Mouse (Mus musculus) lung, postnatal 10 days (tissue): ENCODE measurements around the gene Spdye4b.

ENCODE experiments used
- DNase-seq: peaks from one replicate; pipeline ENCODE4 v3.0.0; 2021

Spdye4b gene

DNA sequence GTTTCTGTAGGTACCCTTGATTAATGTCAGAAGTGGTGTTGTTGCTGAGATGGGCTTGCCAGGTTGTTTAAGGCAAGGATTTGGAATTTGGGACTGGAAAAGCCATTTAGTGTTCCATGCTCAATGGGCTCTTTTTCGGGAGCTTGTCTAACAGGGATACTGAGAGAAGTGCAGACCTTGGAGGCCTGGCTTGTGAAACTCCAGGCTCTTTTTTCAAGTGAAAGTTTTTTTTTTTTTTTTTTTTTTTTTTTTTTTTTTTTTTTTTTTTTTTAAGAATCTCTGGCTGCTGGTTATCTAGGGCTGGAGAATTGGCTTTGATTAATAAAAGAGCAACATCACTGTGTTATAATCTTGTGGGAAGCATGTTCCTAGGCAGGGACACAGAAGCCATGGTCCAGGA lies 41.5 kb downstream of the Spdye4b start:
- DNase-seq: no peak

DNA sequence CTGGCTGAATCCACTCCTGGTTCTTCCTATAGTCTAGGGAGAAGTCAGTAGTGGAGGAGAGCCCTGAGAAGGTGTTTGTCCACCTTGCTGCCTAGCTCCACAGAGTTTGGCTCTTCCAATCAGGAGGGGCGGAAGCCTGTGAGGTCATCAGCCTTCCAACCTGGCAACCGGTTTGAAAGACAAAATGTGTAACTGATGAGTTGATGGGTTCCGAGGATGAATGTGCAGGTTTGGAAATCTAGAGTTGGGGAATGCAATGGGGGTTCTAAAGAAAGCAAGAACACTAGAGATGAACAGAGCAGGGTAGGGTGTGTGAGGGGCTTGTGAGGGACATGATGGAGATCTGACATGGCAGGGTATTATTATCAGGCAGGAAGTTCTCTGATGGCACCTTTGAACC lies 46.0 kb downstream of the Spdye4b start, which contains the start of gene Spdye4a:
Gene Spdye4a, minus strand, starts transcription at position 101 of the 400 bp plus-strand sequence.
- DNase-seq: no peak

DNA sequence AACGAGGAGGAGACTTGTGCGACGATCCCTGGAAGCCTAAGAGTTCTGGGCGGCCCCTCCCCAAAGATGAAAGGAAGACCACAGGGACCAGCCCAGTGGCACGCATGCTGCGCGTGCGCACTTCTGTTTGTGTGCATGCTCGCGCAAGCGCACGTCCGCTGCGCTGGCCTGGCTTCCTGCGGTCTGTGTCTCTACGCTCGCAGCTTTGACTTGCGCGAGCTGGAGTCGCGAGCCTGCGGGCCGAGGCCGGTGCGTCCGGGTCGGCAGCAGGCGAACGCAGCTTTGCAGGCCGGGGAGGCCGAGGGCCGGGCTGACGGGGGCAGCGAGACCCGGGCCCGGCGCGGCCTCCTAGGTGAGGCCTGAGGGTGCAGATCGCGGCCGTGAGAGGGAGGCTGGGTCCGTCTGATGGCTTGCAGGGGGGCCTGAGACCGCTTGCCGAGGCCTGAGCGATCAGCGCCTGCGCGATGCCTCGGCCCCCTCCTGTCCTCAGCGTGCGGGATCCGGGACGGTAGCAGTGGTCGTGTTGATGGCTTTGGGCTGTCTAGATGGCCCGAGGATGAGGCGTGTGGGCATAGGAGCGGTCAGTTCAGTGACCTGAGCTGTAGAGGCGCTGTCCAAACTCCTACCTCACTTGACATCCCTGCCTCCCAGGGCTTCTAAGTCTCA lies 54.3 kb downstream of the Spdye4b start, which contains the start of gene Zfp12:
Gene Zfp12, plus strand, starts transcription at position 136 of the 666 bp plus-strand sequence.
- DNase-seq: peak; percentile 96

DNA sequence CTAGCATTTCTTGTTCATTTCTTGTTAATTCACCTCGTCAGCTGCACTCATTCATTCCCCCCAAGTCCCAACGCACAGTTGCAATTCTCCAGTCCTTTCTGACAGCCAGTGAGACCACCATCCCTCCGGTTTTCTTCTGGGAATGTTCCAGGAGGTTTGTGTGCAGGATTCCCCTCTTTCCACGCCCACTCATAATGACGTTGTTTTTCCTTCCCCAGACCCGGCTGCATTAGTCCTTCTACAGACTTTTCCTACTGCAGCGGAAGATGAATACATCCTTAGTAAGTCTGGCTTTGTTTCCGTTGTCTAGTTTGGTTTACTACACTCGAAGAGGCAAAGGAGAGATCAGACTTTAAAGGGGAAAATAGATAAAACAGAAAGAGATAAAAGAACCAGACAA lies 55.2 kb downstream of the Spdye4b start:
- peak; percentile 10 for DNase-seq

DNA sequence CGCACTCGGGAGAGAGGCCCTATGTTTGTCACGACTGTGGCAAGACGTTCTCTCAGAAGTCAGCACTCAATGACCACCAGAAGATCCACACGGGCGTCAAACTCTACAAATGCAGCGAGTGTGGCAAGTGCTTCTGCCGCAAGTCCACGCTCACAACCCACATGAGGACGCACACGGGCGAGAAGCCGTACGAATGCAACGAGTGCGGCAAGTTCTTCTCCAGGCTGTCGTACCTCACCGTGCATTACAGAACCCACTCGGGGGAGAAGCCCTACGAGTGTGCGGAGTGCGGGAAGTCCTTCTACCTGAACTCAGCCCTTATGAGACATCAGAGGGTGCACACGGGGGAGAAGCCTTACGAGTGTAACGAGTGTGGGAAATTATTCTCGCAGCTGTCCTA lies 64.1 kb downstream of the Spdye4b start:
- no peak for DNase-seq

DNA sequence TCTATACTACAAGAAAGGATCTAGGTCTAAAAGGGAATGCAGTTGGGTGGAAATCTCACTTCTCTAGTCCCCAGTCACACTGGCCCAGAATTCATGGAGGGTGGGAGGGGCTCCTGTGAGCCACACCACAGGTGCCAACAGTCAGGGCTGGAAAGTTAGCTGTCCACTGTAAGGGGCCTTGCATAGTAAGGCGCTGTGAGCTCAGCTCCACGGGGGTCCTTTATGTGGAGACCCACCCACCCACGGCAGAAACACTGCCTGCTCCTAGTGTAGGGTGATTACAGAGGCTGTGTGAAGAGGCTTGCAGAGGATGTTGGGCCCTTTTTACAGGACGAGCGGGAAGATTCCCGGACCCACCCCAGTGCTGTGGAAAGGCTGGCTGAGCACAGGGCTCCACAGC lies 71.2 kb downstream of the Spdye4b start:
- no peak for DNase-seq

DNA sequence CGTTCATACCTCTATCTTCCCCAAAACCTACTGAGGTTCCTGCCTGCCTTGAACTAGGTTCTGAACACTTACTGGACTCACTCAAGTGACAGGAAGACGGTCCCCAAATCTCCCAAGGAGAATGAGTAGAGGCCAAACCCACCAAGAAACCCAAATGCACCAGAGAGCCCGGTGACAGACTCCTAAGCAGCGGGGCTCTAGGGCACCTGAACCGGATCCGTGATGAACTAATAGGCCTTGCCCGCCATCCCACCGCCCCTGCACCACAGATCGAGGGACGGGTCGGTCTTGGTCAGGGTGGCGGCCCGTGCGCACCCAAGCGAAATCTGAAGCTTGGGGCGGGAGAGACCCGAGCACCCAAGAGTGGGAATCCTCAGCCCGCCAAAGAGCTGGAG lies 72.0 kb downstream of the Spdye4b start:
- no peak for DNase-seq

DNA sequence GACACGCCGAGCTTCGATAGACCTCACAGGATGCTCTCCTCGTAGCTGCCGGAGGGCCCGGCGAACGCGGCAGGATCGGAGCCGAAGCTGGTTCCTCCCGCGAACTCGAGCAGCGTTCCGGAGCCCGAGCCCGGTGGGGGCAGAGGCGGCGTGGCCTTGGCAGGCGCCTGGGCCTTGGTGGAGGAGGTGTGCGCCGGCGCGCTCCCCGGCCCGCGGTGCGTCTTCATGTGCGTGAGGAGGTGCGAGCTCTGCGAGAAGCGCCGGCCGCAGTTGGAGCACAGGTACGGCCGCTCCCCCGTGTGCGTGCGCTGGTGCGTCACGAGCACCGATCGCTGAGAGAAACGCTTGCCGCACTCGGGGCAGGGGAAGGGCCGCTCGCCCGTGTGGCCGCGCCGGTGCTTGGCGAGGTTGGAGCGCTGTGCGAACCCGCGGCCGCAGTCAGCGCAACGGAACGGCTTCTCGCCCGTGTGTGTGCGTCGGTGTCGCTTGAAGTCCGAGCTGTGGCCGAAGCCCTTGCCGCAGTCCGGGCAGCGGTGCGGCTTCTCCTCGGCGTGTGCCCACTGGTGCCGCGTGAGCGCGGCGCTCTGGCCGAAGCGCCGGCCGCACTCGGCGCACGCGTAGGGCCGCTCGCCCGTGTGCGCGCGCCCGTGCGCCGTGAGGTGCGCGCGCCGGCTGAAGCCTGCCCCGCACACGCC lies 72.5 kb downstream of the Spdye4b start:
- DNase-seq: no peak

DNA sequence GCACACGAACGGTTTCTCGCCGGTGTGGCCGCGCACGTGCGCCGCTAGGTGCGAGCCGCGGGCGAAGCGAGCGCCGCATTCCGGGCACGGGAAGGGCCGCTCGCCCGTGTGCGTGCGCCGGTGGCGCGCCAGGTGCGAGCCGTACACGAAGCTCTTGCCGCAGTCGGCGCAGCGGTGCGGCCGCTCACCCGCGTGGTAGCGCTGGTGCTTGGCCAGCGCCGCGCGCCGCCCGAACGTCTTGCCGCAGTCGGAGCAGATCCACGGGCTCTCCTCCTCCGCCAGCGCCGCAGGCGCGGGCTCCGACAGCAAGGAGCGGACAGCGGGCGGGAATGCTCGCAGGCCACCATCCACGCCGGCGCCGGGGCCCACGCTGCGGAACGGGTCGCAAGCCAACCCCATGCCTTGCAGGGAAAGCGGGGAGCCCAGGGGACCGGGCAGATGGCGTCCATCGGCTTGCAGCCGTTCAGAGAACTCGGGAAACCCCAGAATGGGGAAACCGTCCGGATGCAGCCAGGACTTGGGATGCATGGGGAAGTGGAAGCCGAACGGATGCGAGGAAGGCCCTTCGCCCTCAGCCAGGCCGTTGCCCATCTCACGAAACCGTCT lies 73.2 kb downstream of the Spdye4b start:
- DNase-seq: no peak
